Mouse (Mus musculus) ES-Bruce4 (cell line): ENCODE measurements around the gene Evx2. TPM values are rescaled to one million over a fixed set of nuclear protein-coding genes. Genes with fewer than 3 reads are reported as not detected.

Experiments
- H3K27ac ChIP-seq: 2 replicates; pipeline ENCODE4 v1.5.1; 2012; ENCODE audit warnings: low read length, inconsistent platforms; ENCODE audit not compliant: insufficient read depth
- H3K27me3 ChIP-seq: 2 replicates; pipeline ENCODE4 v1.6.1; 2012; ENCODE audit warnings: mild to moderate bottlenecking, low read length, inconsistent platforms; ENCODE audit not compliant: control insufficient read depth, poor library complexity, insufficient read depth, severe bottlenecking
- H3K36me3 ChIP-seq: 2 replicates; pipeline ENCODE4 v1.6.1; 2012; ENCODE audit warnings: inconsistent platforms, mild to moderate bottlenecking, low read length, moderate library complexity; ENCODE audit not compliant: control insufficient read depth, poor library complexity, insufficient read depth, severe bottlenecking
- H3K4me1 ChIP-seq: one replicate; pipeline ENCODE4 v1.8.1; 2011; ENCODE audit warnings: low read length; ENCODE audit not compliant: control insufficient read depth, insufficient read depth
- H3K4me3 ChIP-seq: 2 replicates; pipeline ENCODE4 v1.5.1; 2011; ENCODE audit warnings: low read depth, mild to moderate bottlenecking, low read length
- H3K9ac ChIP-seq: 2 replicates; pipeline ENCODE4 v1.6.1; 2012; ENCODE audit warnings: low read depth, mild to moderate bottlenecking, inconsistent platforms; ENCODE audit not compliant: poor library complexity, severe bottlenecking
- H3K9me3 ChIP-seq: replicated peaks from 2 replicates; pipeline ENCODE4 v1.6.1; 2012; ENCODE audit warnings: mild to moderate bottlenecking, low read length, inconsistent platforms; ENCODE audit not compliant: control insufficient read depth, poor library complexity, insufficient read depth, severe bottlenecking
- CTCF ChIP-seq: IDR thresholded peaks from one replicate; pipeline ENCODE4 v1.8.1; 2011; ENCODE audit warnings: low read depth, low read length
- EP300 ChIP-seq: IDR thresholded peaks from 2 replicates; pipeline ENCODE4 v1.6.1; 2011; ENCODE audit warnings: low read depth, low read length; ENCODE audit not compliant: insufficient read depth
- POLR2A ChIP-seq: IDR thresholded peaks from one replicate; pipeline ENCODE4 v1.8.1; 2011; ENCODE audit warnings: low read length; ENCODE audit not compliant: insufficient read depth
- polyA plus RNA-seq: library from polyadenylated mRNA; stranded (reverse); fragments of >200 nt; gene quantifications from 2 replicates; pipeline ENCODE4 v1.2.4, GENCODE M21; 2011; ENCODE audit warnings: low read depth; ENCODE audit not compliant: missing spikeins, insufficient read depth, insufficient read length

Gene Evx2
- polyA plus RNA-seq, 1 experiment: not detected

DNA sequence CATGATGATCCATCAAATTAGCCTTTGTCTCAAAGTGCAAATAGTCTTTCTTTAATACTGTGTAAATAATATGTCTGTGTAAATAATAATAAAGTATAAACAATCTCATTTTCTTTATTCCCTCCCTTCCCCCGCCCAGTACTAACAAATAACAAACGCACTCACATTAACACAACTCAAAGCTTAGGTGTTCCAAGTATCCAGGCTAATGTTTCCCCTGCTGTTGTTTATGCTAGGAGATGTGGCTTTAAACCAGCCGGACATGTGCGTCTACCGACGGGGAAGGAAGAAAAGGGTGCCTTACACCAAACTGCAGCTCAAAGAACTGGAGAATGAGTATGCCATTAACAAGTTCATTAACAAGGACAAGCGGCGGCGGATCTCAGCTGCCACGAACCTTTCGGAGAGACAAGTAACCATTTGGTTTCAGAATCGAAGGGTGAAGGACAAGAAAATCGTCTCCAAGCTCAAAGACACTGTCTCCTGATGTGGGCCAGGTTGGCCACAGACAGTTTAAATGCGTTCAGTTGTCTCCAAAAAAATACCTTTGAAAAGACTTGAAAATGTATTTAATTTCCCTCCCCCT, 10.4 kb upstream of the Evx2 start:
- TF ChIP-seq EP300 (no peak), CTCF (no peak), POLR2A (no peak)
- Histone ChIP-seq H3K4me1 (peaks cover 2% of the 10 kb centered on the region), H3K9ac (no peak overlapping the region), H3K4me3 (no peak overlapping the region), H3K27me3 (peaks cover 49% of the 10 kb centered on the region), H3K9me3 (no peaks in the 10 kb centered on the region), H3K27ac (no peak overlapping the region), H3K36me3 (no peaks in the 10 kb centered on the region)

GRCm38 (mm10) chr2:74669230-74669578, 9.8 kb upstream of the Evx2 start:
- Histone ChIP-seq H3K27ac (no peak overlapping the region), H3K36me3 (no peaks in the 10 kb centered on the region), H3K4me3 (no peak overlapping the region), H3K9ac (no peak overlapping the region), H3K9me3 (no peaks in the 10 kb centered on the region), H3K4me1 (peaks cover 2% of the 10 kb centered on the region), H3K27me3 (peaks cover 45% of the 10 kb centered on the region)
- no peak for TF ChIP-seq CTCF
- TF ChIP-seq EP300: no peak
- TF ChIP-seq POLR2A: no peak

- Histone ChIP-seq H3K9me3 (no peaks in the 10 kb centered on the region), H3K36me3 (no peaks in the 10 kb centered on the region), H3K4me3 (peak overlapping the region; percentile 45), H3K27ac (no peak overlapping the region), H3K4me1 (no peaks in the 10 kb centered on the region), H3K27me3 (peaks cover 42% of the 10 kb centered on the region), H3K9ac (peak overlapping the region; percentile 55)
- TF ChIP-seq CTCF (no peak), POLR2A (no peak), EP300 (no peak)
These were observed 9.2 kb upstream of the Evx2 start for GRCm38 (mm10) chr2:74668370-74669229.

DNA sequence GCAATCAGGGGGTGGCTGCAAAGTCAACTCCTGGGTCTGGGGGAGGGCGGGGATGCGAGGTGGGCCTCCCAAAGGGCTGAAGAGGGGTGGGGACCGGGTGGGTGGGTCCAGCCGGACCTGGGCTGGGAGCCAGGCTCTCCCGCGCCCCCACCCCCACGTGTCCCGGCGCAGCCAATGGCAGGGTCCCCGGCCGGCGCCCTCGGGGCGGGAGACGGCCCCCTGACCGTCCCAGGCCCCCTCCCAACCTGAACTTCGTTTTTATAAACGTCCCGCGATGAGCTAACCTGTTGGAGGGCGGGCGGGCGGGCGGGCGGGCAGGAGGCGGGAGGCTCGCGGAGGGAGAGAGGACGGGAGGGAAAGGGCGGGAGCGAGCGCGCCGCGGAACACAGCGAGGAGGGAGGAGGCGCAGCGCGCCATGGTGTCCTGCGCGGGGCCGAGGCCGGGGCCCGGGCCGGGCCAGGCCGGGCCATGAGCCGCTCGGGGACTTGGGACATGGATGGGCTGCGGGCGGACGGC, 8.5 kb upstream of the Evx2 start, which contains the start of gene Hoxd13:
Hoxd13 (plus strand) TSS at position 469 of the 516 bp plus-strand sequence.
- Histone ChIP-seq H3K9ac (peak within 1 kb of the TSS; percentile 55), H3K4me1 (no peaks in the 10 kb centered on the region), H3K27ac (no peak within 1 kb of the TSS), H3K36me3 (no peaks in the 10 kb centered on the region), H3K9me3 (no peaks in the 10 kb centered on the region), H3K27me3 (peaks cover 44% of the 10 kb centered on the region), H3K4me3 (peak within 1 kb of the TSS; percentile 45)
- TF ChIP-seq EP300 (no peak), POLR2A (no peak), CTCF (no peak)

DNA sequence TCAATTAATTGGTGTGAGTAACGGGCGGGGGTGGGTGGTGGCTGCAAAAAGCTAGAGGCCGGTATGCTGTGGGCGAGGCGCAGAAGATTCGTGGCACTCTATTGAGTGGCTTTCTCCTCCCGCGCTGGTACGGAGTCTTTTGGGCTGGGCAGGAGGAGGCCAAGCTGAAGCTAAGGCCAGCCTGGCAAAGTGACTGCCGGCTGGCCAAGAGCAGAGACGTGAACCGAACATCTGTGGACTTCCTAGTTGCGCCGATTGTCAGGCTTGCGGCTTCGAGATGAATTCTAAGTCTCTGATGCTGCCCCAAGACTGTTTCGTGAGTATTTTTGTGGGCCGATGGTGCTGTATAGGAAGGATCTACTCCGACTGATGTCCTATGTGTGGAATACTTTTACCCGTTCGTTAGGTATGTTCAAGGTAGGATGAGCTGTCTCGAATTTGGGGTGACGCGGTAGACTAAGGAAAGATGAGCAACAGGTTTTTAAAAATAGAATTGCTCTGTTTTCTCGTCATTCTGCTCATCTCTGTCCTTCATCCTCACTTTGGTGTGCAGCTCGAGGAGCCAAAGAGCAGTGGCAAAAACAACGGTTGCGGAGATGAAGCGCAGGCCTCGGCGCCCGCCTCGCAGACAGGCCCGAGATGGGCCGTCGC, 8.0 kb upstream of the Evx2 start:
- Histone ChIP-seq H3K4me3 (no peak overlapping the region), H3K27ac (no peak overlapping the region), H3K9me3 (no peaks in the 10 kb centered on the region), H3K9ac (no peak overlapping the region), H3K4me1 (no peaks in the 10 kb centered on the region), H3K36me3 (no peaks in the 10 kb centered on the region), H3K27me3 (peaks cover 43% of the 10 kb centered on the region)
- TF ChIP-seq EP300: no peak
- no peak for TF ChIP-seq CTCF
- no peak for TF ChIP-seq POLR2A
